Mouse (Mus musculus) cortical plate, adult 2 months (tissue): ENCODE results near the gene Gbp3.

ENCODE experiments used
- CTCF ChIP-seq: fragments of 200-500 bp; IDR thresholded peaks from 2 replicates; pipeline ENCODE4 v1.5.1; 2011; ENCODE audit warnings: mild to moderate bottlenecking, control low read depth, low read length; ENCODE audit not compliant: insufficient read depth; ENCODE audit errors: extremely low read depth
- POLR2A ChIP-seq: fragments of 200-500 bp; IDR thresholded peaks from 2 replicates; pipeline ENCODE4 v1.6.1; 2011; ENCODE audit warnings: mild to moderate bottlenecking, low read length, control low read depth; ENCODE audit not compliant: insufficient read depth; ENCODE audit errors: extremely low read depth

DNA sequence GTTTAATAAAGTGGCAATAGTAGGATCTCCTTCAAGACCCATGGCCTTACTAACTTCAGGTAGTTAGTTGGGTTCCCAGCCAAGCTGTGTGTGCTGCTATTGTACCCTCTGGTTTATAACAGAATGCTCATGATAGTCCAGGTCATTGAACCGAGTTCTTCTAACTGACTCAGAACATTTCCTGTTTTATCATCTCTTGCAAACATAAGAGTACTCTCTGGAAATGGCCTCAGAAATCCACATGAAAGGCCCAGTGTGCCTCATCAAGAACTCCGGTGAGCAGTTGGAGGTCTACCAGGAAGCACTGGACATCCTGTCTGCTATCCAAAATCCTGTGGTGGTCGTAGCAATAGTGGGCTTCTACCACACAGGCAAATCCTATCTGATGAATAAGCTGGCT lies 38.1 kb downstream of the Gbp3 start:
- no peak for TF ChIP-seq CTCF
- TF ChIP-seq POLR2A = no peak
